Mouse (Mus musculus) monocyte, adult 2 months (primary cell): Measurements from ENCODE around the gene Mdk.
A peak's percentile ranks its signal among the peaks of the same experiment; 100 is the strongest.

Source experiments
- DNase-seq, 2 experiments: peaks; one replicate each; pipeline ENCODE4 v3.0.0; 2022; ENCODE audit warnings: low spot score in 2 of 2, low read depth in 1 of 2

The Mdk gene

DNA sequence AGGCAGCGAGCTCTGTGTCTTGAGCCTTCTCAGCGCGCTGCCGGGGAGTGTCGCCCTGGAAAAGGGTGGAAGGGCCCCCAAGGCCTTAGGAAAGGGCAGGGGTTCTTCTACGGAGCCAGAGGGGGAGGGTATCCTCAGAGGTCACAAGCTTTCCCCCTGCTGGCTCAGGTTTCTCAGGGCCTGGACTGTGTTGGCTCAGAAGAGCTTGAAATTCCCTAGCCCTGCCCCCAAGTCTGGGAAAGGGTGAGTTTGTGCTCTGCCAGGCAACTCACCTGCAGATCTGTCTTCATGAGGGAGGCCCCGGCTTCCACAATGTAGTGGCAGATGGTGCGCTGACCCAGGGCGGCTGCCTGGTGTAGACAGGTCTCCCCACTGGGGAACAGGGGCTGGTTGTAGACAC lies 1.4 kb upstream of the Mdk start:
- no peak for DNase-seq

DNA sequence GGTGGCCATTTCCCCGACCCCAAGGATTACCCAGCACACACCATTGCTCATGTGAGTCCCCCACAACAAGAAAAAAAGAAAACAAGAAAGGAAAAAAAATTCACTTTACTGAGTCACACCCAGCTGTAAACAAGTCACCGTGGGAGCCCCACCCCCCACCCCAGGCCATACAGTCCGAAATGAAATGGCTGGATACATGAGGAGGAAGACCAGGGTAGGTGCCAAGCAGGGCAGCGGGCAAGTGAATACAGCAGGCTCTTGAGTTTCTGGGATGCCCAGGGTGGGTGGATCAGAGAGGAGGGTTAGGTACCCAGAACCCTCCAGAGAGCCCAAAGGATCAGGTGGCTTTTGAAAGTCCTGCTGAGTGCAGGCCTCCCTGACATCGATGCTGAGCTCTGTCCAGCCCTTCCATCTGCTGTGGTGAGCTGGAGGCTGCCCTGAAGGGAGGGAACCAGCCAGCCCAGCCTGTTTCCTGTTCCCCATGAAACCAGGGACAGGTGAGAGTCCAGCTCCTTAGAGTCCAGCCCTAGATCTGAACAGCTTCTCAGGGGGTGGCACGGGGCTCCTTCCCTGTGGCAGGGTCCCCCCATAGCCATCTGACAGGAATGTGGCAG lies 747 bp upstream of the Mdk start:
- no peak for DNase-seq

DNA sequence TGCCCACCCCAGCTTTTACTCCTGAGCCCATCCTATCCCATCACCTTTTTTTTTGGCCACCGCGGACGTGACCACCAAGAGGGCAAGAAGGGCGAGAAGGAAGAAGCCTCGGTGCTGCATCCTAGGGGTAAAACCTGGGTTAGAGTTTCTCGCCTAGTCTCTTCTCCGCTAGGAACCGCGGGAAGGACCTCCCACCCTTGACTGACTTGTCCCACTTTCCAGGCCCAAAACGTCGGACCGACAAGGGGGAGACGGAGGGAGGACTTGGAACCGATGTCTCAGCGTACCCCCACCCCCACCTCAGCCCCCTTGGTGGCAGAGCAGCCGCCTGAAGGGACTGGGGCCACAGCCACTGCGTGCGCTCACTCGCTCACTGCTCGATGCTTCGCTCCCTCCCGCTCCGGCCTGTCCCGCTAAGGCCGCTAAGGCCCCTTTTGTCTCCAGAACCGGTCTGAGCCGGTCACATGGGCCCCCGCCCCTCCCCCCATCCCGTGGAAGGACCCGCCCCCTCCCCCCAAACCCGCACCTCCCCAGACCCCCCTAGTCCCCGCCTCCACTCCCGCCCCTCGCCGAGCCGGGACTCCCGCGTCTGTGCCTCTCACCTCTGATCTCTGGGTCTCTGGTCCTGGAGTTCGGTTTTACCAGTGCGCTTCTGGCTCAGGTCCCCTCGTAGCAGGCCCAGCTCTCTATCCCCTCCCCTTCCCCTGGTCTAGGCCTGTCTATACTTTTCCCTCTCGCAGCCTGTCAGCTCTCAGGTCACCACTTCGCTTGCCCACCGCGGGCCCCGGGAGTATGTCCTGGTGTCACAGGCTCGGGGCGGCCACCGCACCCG lies 553 bp downstream of the Mdk start:
- DNase-seq: no peak

GRCm38 (mm10) chr2:91930761-91931291 lies 1.3 kb downstream of the Mdk start:
- DNase-seq: no peak

- DNase-seq: no peak
Observed at GRCm38 (mm10) chr2:91929936-91930335, 2.2 kb downstream of the Mdk start.

DNA sequence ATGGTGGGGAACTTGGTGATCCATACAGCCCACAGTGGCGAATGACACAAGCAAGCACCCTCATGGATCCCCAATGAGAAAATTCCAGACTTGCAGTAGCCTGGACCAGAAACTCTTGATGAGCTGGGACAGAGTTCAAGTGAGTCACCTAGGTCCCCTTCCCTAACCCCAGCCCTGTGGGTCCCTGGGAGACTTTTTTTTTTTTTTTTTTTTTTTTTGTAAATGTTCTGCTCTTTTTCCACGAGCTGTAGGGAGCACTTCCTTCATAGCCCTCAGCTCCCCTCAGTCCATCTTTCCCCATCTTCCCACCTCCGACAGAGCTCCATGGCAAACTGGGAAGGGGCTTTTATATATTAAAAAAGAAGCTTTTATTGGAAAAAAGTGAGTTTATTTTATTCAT lies 2.6 kb downstream of the Mdk start:
- DNase-seq: no peak

DNA sequence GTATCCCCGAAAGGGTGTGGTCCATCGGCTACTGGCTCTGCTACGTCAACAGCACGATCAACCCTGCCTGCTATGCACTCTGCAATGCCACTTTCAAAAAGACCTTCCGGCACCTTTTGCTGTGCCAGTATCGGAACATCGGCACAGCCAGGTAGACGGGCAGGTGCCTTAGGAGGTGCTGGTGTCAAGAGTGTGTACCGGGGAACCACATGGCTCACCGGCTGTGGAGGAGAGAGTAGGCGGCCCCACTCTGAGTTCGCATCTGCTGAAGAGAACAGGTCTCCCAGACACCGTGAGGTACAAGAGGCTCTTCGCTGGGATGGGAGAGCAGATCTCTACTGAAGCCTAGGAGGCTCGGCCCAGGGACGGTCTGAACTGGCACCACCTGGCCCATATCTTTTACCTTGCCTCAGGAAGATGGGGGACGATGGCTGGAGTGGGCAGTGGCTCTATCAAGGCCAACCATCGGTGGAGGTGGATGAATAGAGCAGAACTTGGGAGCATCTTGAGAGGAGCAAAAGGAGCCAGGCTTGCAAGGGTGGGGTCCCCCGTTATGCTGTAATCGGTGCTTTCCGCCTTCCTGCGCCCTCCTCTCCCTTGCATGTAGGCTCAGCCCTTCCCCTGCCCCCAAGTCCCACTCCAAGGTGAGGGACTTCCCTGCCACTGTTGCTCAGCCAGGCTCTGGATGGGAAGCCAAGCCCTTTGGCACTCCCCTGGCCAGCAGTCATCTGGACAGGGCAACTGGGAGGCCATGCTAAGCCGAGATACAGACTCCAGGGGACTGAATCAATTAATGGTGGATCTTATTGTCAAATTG lies 3.4 kb downstream of the Mdk start:
- DNase-seq: no peak

DNA sequence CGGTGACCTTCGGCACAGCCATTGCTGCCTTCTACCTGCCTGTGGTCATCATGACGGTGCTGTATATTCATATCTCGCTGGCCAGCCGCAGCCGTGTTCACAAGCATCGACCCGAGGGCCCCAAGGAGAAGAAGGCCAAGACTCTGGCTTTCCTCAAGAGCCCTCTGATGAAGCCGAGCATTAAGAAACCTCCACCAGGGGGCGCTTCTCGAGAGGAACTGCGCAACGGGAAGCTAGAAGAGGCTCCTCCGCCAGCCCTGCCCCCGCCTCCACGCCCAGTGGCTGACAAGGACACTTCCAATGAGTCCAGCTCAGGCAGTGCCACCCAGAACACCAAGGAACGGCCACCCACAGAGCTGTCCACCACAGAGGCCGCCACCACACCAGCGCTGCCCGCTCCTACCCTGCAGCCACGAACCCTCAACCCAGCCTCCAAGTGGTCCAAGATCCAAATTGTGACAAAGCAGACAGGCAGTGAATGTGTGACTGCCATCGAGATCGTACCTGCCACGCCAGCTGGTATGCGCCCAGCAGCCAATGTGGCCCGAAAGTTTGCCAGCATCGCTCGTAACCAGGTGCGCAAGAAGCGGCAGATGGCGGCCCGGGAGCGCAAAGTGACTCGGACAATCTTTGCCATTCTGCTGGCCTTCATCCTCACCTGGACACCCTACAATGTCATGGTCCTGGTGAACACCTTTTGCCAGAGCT lies 4.1 kb downstream of the Mdk start:
- DNase-seq: peak; percentile 60 to 79

DNA sequence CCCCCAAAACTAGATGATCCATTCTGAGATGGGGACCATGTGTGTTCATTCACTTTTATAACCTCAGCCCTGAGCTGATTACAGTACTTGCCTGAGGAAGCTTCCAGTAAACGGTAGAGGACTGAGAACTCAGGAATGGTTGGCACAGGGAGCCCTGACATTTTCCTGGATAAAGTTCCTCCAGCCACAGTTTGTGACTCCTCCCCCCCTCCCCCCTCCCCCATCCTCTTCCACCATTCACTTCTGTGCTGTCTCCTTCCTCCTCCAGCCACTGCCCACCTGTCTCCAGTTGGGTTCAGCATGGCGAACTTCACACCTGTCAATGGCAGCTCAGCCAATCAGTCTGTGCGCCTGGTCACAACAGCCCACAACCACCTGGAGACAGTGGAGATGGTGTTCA lies 5.1 kb downstream of the Mdk start, which contains the start of gene Chrm4:
Chrm4 (plus strand) TSS at position 301 of the 400 bp plus-strand sequence.
- DNase-seq: no peak

DNA sequence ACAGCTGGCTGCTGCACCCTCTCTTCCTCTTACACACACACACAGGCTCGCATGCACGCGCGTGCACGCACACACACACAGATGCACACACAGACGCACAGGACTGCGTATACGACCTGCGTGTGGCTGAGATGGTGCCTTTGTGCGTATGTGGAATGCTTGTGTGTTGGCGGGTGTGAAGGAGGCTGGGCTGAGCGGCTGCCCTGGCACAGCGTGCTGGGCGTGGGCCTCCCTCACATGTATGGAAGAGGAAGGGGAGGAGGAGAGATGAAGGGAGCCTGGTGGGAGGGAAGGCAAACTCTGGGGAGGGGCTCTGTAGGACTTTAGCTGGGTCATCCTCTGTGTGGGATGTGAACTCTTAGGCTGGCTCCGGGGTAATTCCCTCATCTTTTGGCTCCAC lies 6.7 kb downstream of the Mdk start:
- no peak for DNase-seq

- no peak for DNase-seq
Observed at GRCm38 (mm10) chr2:91924726-91925125, 7.4 kb downstream of the Mdk start.

GRCm38 (mm10) chr2:91923415-91924337 lies 8.4 kb downstream of the Mdk start:
- DNase-seq: no peak

GRCm38 (mm10) chr2:91922586-91923414 lies 9.3 kb downstream of the Mdk start:
- DNase-seq: no peak

DNA sequence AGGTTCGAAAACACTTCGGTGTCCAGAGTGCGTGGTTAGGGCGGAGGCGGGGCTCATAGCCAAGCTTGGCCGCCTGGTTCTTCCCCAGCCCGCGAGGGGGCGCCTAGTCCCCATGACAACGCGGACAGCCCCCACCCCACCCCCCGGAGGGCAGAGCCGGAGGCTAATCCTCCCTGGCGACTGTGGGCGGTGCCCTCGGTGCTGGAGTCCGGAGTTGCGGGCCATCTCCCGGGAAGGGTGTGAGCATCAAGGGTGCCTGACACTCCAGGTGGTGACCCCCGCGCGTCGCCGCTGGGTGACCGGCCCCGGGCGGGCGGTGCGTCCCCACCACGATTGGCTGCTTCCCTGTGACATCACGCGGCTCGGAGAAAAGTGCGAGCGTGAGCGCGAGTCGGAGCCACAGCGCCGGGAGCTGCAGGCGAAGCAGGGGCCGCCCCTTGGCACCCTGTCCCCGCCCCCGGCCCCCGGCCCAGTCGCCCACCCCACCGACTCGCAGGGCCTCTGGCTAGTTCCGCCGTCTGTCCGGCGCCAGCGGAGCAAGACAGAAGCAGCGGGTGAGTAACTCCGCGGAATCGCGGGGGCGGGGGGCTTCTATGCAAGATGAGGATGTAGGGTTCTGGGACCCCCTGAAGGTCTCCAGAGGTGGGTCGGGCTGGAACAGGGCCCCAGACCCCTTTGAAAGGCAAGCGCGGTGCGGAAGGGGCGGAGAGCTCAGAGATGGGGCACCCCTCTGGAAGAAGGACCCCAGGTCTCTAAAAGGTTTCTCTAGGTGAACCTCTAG lies 10.1 kb downstream of the Mdk start:
- DNase-seq: no peak

DNA sequence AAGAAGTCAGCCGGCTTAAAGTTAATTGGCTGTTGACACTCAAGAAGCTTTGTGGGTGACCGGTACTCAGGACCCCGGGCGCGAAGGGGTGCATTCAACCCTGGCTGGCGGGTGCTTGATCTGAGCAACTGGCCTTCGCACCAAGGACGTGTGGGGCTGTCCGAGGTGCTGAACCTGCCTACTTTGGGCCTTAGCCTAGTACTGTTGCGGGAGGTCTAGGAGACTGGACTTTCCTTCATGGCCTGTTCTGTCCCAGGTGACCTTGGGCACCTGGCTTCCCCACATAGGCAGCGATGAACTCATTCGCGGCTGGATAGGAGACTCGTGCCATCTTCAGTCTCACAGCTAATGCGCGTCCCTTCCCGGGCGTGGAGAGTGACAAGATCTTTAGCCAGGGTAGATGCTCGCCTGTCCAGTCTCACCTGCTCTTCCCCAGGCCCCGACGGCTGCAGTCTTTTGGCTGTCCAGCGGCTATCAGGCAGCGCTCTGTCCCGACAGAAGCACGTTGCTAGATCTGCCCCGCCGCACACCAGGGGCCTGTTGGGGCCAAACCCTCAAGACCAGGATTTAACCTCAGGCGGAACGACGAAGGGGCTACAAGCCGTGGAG lies 10.8 kb downstream of the Mdk start:
- DNase-seq: no peak

- no peak for DNase-seq
Observed at GRCm38 (mm10) chr2:91920130-91920529, 12.0 kb downstream of the Mdk start.

GRCm38 (mm10) chr2:91917096-91917495 lies 15.0 kb downstream of the Mdk start:
- no peak for DNase-seq
